Mouse (Mus musculus) liver, embryonic 14 days (tissue): ENCODE results near the gene Mis18bp1. TPM values are rescaled to one million over a fixed set of nuclear protein-coding genes. Genes with fewer than 3 reads are reported as not detected.

Source experiments
- polyA plus RNA-seq: library from polyadenylated mRNA; depleted of rRNA; stranded (reverse); fragments of >200 nt; gene quantifications from 2 replicates; pipeline ENCODE4 v1.2.3, GENCODE M21; 2012; rRNA removed

Mis18bp1 gene
- polyA plus RNA-seq = 16.7 and 16.9 TPM in 2 replicates

DNA sequence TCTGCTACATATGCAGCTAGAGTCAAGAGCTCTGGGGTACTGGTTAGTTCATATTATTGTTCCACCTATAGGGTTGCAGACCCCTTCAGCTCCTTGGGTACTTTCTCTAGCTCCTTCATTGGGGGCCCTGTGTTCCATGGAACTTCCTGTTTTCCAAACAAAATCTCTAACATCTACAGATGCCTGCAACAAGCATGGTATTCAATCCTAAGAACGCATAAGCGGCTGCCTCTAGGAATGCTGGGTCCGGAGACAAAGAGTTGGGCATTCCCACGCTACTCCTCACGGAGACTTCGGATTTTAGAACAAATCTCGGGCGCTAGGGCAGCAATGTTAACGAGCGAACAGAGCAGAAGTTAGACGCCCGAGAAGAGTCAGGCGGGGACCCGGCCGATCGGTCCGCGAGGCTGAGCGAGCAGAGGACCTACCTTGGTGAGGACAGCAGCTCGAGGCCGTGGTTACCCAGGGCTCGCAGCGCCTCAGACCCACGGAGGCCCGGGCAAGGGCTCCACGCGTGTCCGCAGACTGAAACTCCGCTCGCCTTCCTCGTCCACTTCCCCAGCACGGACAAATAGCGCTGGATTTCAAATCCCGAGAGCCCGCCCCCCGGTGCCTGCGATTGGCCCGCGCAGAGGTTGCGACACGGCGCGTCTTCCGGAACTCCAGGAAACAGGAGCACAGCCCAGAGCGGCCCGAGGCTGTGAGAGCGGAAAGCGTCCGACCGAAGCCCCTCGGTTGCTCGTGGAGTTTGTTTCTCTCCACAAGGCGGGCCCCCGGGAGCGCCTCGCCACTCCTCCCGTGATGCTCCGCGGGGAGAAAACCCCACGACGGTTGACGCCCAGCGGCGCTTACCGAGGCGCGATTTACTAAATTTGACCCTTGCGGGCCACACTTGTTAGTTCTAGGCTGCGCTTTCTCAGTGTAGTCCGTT, at the start of gene Mis18bp1:
Gene Mis18bp1, minus strand, starts transcription at position 584 of the 931 bp plus-strand sequence.

Other genes with a start within 250 kb of the Mis18bp1 start
- 1.8 and 2.0 TPM in 2 replicates for gene Klhl28, start 207.1 kb downstream of the Mis18bp1 start, polyA plus RNA-seq
- gene Togaram1, start 206.8 kb downstream of the Mis18bp1 start, polyA plus RNA-seq = 4.0 and 5.0 TPM in 2 replicates
- gene Prpf39, start 136.3 kb downstream of the Mis18bp1 start, polyA plus RNA-seq = 10.2 and 11.5 TPM in 2 replicates
- gene Fkbp3, start 98.6 kb downstream of the Mis18bp1 start, polyA plus RNA-seq = 76.6 and 79.8 TPM in 2 replicates
- 5.3 and 5.5 TPM in 2 replicates for gene Fancm, start 97.0 kb downstream of the Mis18bp1 start, polyA plus RNA-seq
- gene Wdr20rt, start 52.9 kb upstream of the Mis18bp1 start, polyA plus RNA-seq = not detected in 2 replicates